Mouse (Mus musculus) erythroblast, adult 5-6 weeks (primary cell): Measurements from ENCODE around the gene Lin28b. TPM values are rescaled to one million over a fixed set of nuclear protein-coding genes. Genes with fewer than 3 reads are reported as not detected.

Source experiments
- ATAC-seq: replicated peaks from 2 replicates; pipeline ENCODE4 v1.8.0; 2016; ENCODE audit warnings: moderate number of reproducible peaks, mild to moderate bottlenecking, moderate TSS enrichment, inconsistent platforms; ENCODE audit not compliant: poor library complexity, low FRiP score, severe bottlenecking
- total RNA-seq, 2 experiments: library from RNA; stranded (forward) in 1 of 2; stranded (reverse) in 1 of 2; fragments of 150-400 nt in 1 of 2; fragments of 200-764, 138-1000 nt in 1 of 2; gene quantifications; 2 replicates each; pipeline versions ENCODE4 v1.2.3 to v1.2.4; 2015 to 2017; ENCODE audit warnings: low replicate concordance in 2 of 2

Gene Lin28b
- total RNA-seq, 2 experiments from 2014 or later: not detected

GRCm38 (mm10) chr10:45335434-45336422, 150.5 kb downstream of the Lin28b start, which contains the start of gene Bves:
Gene Bves, plus strand, starts transcription at chr10:45335772.
- no peak for ATAC-seq

- ATAC-seq: no peak
Observed at GRCm38 (mm10) chr10:45334925-45335324, 151.3 kb downstream of the Lin28b start.

- no peak for ATAC-seq
Observed at GRCm38 (mm10) chr10:45328196-45329000, 157.8 kb downstream of the Lin28b start.

Other genes with a start within 250 kb of the Lin28b start
- gene Bves, start 150.6 kb downstream of the Lin28b start, total RNA-seq (2015; ENCODE audit: low replicate concordance): not detected in 2 replicates
- not detected in 2 replicates for gene Bves, start 150.6 kb downstream of the Lin28b start, total RNA-seq (2017; ENCODE audit: low replicate concordance)
- 109 and 149 TPM in 2 replicates for gene Hace1, start 91.4 kb upstream of the Lin28b start, total RNA-seq (2015; ENCODE audit: low replicate concordance)
- gene Hace1, start 91.4 kb upstream of the Lin28b start, total RNA-seq (2017; ENCODE audit: low replicate concordance): 146 and 158 TPM in 2 replicates